Mouse (Mus musculus) forebrain, embryonic 12.5 days (tissue): Measurements from ENCODE around the gene Hes6. TPM values are rescaled to one million over a fixed set of nuclear protein-coding genes. Genes with fewer than 3 reads are reported as not detected.

Experiments
- ATAC-seq: fragments of 200-750 bp; cut with Nextera tagmentation; 2 replicates; pipeline ENCODE4 v1.8.0; 2017; ENCODE audit warnings: moderate TSS enrichment; ENCODE audit not compliant: low FRiP score
- H3K27ac ChIP-seq: fragments of 300-500 bp; sonication (generic); 2 replicates; pipeline ENCODE4 v1.5.1; 2016; ENCODE audit warnings: mild to moderate bottlenecking
- H3K27me3 ChIP-seq: fragments of 300-500 bp; sonication (generic); 2 replicates; pipeline ENCODE4 v1.6.1; 2016; ENCODE audit warnings: mild to moderate bottlenecking
- H3K36me3 ChIP-seq: fragments of 300-500 bp; sonication (generic); replicated peaks from 2 replicates; pipeline ENCODE4 v1.6.1; 2016; ENCODE audit warnings: mild to moderate bottlenecking
- H3K4me1 ChIP-seq: fragments of 300-500 bp; sonication (generic); 2 replicates; pipeline ENCODE4 v1.6.1; 2016
- H3K4me2 ChIP-seq: fragments of 300-500 bp; sonication (generic); 2 replicates; pipeline ENCODE4 v1.6.1; 2016; ENCODE audit warnings: mild to moderate bottlenecking, moderate library complexity
- H3K4me3 ChIP-seq: fragments of 300-500 bp; sonication (generic); replicated peaks from 2 replicates; pipeline ENCODE4 v1.5.1; 2016; ENCODE audit warnings: mild to moderate bottlenecking
- H3K9ac ChIP-seq: fragments of 300-500 bp; sonication (generic); 2 replicates; pipeline ENCODE4 v1.6.1; 2016; ENCODE audit warnings: mild to moderate bottlenecking
- H3K9me3 ChIP-seq: fragments of 300-500 bp; sonication (generic); 2 replicates; pipeline ENCODE4 v1.6.1; 2016
- WGBS: fragments of 180-500 bp; shearing (Covaris S2); methylation state at CpG from one replicate; pipeline ENCODE4 v1.1.7; 2016; 5-methylcytosine and 5-hydroxymethylcytosine counted together
- polyA plus RNA-seq: library from polyadenylated mRNA; unstranded; fragments of >200 nt; fragmentation: Nextera tagmentation; extraction: Ambion mirVana; gene quantifications from 2 replicates; pipeline ENCODE4 v1.2.1, GENCODE M21; 2016

Hes6 gene
- polyA plus RNA-seq, result 295 and 297 TPM in 2 replicates

DNA sequence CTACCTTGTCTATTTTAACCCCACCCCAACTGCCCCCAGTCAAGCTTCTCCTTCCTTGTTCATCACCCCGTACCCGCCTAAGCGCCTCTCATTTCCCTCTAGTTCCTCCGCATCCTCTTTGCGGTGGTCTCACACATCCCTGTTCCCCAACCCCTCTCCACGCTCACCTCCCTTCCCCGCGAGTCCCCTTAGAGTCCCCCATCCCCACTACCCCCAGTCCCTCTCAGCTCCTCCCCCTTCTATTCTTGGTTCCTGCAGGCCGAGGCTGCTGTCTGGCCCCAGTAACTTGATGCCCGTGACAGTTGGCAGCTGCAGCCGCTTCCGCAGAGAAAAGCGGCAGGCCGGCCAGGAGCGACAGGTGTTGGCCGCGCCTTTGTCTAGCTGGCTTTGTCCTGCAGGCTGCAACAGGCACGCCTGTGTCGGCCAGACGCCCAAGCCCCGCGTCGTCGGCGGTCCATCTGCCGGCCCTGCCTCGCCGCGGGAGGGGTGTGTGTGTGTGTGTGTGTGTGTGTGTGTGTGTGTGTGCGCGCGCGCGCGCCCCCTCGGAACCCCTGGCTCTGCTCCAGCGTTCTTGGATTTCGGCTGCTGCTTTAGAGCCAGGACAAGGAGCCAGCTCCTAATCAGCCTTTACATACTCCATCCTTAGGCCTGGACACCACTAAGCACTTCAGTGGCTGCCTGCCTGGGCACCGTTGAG is at the start of gene Hes6:
Gene Hes6, minus strand, starts transcription at position 141 of the 697 bp plus-strand sequence.
- peak; percentile 73 for ATAC-seq
- Histone ChIP-seq H3K9ac (peak within 1 kb of the TSS; percentile 76), H3K4me1 (peaks cover 55% of the 10 kb centered on the region), H3K27me3 (no peaks in the 10 kb centered on the region), H3K4me3 (peak within 1 kb of the TSS; percentile 79), H3K4me2 (peak within 1 kb of the TSS; percentile 69), H3K36me3 (peaks cover 7% of the 10 kb centered on the region; the same call in 1 of the 2 replicates), H3K27ac (peak within 1 kb of the TSS; percentile 95), H3K9me3 (no peaks in the 10 kb centered on the region)
- under 1% methylated on average over 32 of the region's 39 CpGs for WGBS

DNA sequence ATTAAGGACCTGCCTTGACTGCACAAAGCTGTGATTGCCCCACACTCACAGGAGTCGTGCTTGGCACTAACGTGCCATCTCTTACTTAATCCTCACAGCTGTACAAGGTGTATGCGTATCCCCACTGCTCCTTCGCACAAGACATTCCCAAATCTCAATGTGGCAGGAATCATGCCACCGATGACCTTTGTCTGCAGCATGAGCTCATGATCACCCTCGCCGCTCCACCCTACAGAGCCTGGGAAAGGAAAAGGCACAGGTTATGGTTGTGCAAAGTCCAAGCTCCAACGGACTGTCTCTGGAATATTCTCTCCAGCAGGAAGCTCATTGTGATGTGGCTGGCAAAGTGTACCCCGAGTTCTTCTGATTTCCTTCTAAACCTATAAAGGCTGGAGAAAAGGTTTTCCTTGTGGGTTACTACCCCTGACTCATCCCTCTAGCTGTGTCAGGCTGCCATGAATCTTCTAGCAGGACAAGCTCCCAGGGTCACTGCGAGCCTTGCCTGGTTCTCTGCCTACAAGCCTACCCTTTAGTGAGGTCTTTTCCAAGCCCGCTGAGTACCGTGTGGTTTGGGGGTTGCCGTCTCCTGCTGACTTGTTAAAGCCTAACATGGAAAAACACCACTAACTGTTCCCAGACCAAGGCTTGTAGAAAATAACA is 49.6 kb upstream of the Hes6 start:
- WGBS, result 89% methylated on average over 13 of the region's 13 CpGs
- Histone ChIP-seq H3K9ac (no peak overlapping the region), H3K27ac (no peak overlapping the region), H3K27me3 (peaks cover 7% of the 10 kb centered on the region; the same call in 1 of the 2 replicates), H3K9me3 (no peaks in the 10 kb centered on the region), H3K4me2 (no peak overlapping the region), H3K36me3 (no peaks in the 10 kb centered on the region), H3K4me3 (no peak overlapping the region), H3K4me1 (peaks cover 22% of the 10 kb centered on the region)
- no peak for ATAC-seq

DNA sequence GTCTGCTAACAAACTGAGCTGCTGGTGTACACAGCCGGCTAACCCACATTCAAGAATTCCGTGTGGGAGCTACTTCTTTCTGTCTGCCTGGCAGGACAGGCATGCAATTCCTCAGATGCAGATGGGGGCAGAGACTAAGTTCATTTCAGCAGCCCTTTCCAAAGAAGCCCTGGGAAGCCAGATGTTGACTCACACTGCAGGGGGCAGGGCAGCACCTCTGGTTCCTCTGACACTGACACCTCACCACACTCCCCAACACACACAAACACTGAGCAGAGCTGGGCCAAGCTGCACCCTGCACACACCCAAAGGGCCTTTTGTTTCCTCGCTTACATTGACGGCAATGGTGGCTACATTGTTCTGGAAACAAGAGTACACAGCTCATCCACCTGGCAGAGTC is 46.7 kb upstream of the Hes6 start:
- H3K36me3 ChIP-seq, result no peaks in the 10 kb centered on the region
- H3K9me3 ChIP-seq, result no peaks in the 10 kb centered on the region
- H3K9ac ChIP-seq, result no peak overlapping the region
- peaks cover 18% of the 10 kb centered on the region for H3K27me3 ChIP-seq
- no peak overlapping the region for H3K4me2 ChIP-seq
- WGBS, result 46% methylated on average over 4 of the region's 4 CpGs
- ATAC-seq, result no peak
- H3K27ac ChIP-seq, result no peak overlapping the region
- peaks cover 41% of the 10 kb centered on the region for H3K4me1 ChIP-seq
- H3K4me3 ChIP-seq, result no peak overlapping the region

DNA sequence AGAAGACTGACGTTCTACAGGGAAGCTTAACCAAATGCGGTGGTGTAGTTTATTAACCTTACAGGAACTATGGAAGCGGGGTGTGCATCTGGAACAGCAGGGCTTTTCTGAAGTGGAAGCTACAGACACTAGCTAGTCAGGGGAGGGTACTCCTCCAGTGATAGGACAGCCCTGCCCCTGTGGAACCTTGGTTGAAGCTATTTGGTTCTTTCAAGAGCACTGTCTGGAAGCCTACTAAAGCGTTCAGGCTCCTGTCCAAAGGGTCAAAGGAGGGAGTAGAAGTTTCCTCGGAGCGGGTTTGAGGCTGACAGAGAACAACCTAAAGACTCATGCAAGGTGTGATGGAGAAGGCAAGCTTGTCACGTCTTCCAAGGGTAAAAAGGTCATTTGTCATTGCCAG is 46.2 kb upstream of the Hes6 start:
- H3K4me2 ChIP-seq, result peak overlapping the region; percentile 73
- H3K27ac ChIP-seq, result no peak overlapping the region
- peak overlapping the region; percentile 53; the same call in 1 of the 2 replicates for H3K9ac ChIP-seq
- peaks cover 42% of the 10 kb centered on the region for H3K4me1 ChIP-seq
- ATAC-seq, result no peak
- H3K9me3 ChIP-seq, result no peaks in the 10 kb centered on the region
- no peaks in the 10 kb centered on the region for H3K36me3 ChIP-seq
- 51% methylated on average over 7 of the region's 7 CpGs for WGBS
- peaks cover 18% of the 10 kb centered on the region for H3K27me3 ChIP-seq
- H3K4me3 ChIP-seq, result peak overlapping the region; percentile 72

DNA sequence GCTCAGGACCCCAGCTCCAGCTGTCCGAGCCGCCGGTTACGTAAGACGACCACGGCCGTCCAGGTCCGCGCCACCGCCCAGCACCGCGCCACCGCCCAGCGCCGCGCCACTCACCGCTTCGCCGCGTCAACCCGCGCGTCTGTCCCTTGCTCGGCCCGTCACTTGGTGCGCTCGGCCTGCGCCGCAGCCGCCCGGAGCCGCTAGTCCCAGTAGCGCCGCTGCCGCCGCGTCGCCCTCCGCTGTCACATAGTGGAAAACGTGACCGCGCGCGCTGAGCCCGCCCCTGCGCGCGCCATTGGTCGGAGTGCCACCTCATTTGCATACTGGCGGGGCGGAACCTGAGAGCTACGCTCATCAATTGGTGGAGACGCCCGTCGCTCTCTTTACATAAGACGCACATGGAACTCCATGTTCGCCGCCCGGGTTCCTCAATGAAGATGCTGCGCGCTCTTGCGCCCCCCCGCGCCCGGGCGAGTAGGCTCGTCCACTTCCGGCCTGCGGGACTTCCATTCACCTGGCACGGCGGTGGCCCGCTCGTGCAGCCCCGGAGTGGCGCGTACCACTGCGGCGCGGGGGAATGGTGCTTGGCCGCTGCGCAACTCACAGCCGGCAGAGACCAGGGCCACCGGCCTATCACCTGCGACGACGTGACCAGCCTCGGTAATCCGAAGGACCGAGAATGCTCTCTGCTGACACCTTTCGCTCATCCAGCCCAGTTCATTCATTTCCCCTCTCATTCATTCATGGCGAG is 45.4 kb upstream of the Hes6 start, which contains the start of gene Per2:
Gene Per2, minus strand, starts transcription at position 266 of the 751 bp plus-strand sequence.
- Histone ChIP-seq H3K4me1 (peaks cover 37% of the 10 kb centered on the region), H3K9me3 (no peaks in the 10 kb centered on the region), H3K36me3 (no peaks in the 10 kb centered on the region), H3K9ac (peak within 1 kb of the TSS; percentile 53), H3K4me2 (peak within 1 kb of the TSS; percentile 73), H3K4me3 (peak within 1 kb of the TSS; percentile 72), H3K27ac (peak within 1 kb of the TSS; percentile 44), H3K27me3 (peaks cover 18% of the 10 kb centered on the region)
- under 1% methylated on average over 91 of the region's 91 CpGs for WGBS
- ATAC-seq, result peak; percentile 99

DNA sequence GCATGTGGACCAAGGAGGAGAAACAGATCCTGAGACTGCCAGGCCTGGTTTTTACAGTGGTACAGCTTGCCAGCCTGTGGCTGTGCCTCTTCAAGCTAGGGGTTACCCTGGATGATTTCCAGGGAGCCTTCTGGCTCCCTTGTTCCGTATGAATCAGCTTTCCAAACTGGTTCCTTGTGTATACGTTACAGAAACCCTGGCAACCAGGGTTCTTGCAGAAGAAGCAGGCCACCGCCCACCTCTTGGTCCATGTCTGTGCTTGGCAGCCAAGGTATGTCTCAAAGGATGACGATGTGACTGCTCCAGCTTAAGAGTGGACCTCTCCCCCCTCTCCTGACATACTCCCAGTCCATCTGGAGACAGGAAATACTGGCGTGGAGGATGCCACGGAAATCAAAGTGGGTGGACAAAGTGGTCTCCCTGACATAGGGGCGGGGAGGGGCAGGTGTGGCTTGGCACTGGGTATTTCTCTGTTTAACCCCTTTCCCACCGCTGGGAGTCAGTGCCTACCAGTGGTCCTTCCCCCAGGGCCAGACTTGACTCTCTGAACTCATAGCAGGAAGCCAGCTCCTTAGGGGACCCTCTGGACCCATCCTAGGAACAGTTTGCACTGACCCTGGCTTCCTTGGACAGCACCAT is 44.5 kb upstream of the Hes6 start:
- peaks cover 36% of the 10 kb centered on the region for H3K4me1 ChIP-seq

DNA sequence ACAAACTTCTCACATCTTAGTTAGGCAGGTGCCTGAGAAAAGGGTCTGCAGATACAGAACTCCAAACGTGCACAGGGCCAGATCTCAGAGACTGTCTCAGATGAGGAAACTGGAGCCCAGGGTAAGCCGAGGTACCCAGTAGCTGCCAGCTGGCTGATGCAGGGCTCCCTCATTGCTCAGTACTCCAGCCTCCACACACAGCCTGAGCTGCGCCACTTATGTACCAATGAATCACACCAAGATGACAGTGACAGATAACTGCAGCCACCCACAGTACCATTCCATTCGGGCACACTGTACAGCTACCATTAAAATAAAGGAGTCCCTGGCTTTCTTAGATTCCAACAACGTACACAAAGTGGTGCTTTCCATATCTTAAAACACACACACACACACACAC is 43.9 kb upstream of the Hes6 start:
- Histone ChIP-seq H3K4me1 (peaks cover 36% of the 10 kb centered on the region), H3K9ac (no peak overlapping the region), H3K4me2 (0 out of 2 replicates have a peak overlapping the region, but pooled peaks have one; percentile 73)

More for the DNA sequence above, 44.5 kb upstream of the Hes6 start:
- no peaks in the 10 kb centered on the region for H3K36me3 ChIP-seq
- ATAC-seq, result peak; percentile 5; the same call in 1 of the 2 replicates
- peak overlapping the region; percentile 72 for H3K4me3 ChIP-seq
- no peaks in the 10 kb centered on the region for H3K9me3 ChIP-seq
- H3K27ac ChIP-seq, result no peak overlapping the region
- H3K27me3 ChIP-seq, result peaks cover 18% of the 10 kb centered on the region
- WGBS, result 25% methylated on average over 8 of the region's 8 CpGs
- H3K9ac ChIP-seq, result peak overlapping the region; percentile 49; the same call in 1 of the 2 replicates
- H3K4me2 ChIP-seq, result peak overlapping the region; percentile 73

DNA sequence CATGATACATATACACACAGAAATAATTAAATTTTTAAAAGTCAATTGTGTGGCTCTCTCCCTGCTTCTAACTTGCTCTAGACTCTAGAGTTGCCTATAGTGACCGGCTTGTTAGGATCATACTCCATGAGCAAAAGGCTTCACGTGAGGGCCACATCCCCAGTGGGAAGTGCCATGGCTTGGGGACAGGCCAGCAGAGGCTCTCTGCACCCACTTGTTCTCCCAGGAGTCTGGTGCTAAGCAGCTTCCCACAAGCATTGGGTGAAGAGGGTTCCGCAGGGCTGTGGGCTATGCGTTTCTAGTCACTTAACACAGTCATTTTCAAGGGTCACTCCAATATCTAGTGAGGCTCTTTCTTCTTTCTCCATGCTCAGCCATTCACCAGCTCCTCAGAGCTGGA is 43.3 kb upstream of the Hes6 start:
- peaks cover 36% of the 10 kb centered on the region for H3K4me1 ChIP-seq
- no peaks in the 10 kb centered on the region for H3K36me3 ChIP-seq
- H3K9ac ChIP-seq, result no peak overlapping the region
- WGBS, result 95% methylated on average over 4 of the region's 4 CpGs
- no peak for ATAC-seq
- no peak overlapping the region for H3K4me3 ChIP-seq
- no peak overlapping the region for H3K27ac ChIP-seq
- H3K27me3 ChIP-seq, result peaks cover 18% of the 10 kb centered on the region
- H3K4me2 ChIP-seq, result no peak overlapping the region
- no peaks in the 10 kb centered on the region for H3K9me3 ChIP-seq

More for the DNA sequence above, 43.9 kb upstream of the Hes6 start:
- peaks cover 18% of the 10 kb centered on the region for H3K27me3 ChIP-seq
- H3K36me3 ChIP-seq, result no peaks in the 10 kb centered on the region
- no peak for ATAC-seq
- no peak overlapping the region for H3K4me3 ChIP-seq
- H3K27ac ChIP-seq, result no peak overlapping the region
- H3K9me3 ChIP-seq, result no peaks in the 10 kb centered on the region
- 87% methylated on average over 5 of the region's 5 CpGs for WGBS

DNA sequence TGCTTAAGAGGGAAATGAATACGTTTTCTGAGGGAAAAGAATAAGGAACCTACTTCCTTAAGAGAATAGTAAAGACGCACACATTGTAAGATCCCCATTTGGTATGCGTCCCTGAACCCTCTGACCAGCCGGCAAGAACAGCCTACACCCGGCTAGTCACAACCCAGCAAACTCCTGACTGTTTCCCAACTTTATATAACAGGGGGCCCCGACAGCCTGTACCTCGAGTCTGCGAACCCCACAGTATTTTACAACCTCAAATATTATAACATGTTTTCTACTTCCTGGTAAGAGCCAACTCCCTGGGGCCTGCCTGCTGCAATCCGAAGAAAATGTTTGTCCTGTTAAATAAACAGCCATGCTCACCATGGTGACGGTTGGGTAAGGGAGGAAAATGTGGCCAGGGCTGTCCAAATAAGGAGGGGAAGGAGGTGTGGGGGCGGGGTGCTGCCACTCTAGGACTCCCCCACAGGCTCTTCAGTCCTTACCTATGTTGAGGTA is 42.5 kb upstream of the Hes6 start:
- Histone ChIP-seq H3K36me3 (no peaks in the 10 kb centered on the region), H3K27me3 (peaks cover 18% of the 10 kb centered on the region), H3K4me2 (0 out of 2 replicates have a peak overlapping the region, but pooled peaks have one; percentile 10), H3K4me3 (no peak overlapping the region), H3K27ac (no peak overlapping the region), H3K9me3 (no peaks in the 10 kb centered on the region), H3K4me1 (peaks cover 36% of the 10 kb centered on the region), H3K9ac (peak overlapping the region; percentile 5; the same call in 1 of the 2 replicates)
- WGBS, result 48% methylated on average over 11 of the region's 11 CpGs
- no peak for ATAC-seq

DNA sequence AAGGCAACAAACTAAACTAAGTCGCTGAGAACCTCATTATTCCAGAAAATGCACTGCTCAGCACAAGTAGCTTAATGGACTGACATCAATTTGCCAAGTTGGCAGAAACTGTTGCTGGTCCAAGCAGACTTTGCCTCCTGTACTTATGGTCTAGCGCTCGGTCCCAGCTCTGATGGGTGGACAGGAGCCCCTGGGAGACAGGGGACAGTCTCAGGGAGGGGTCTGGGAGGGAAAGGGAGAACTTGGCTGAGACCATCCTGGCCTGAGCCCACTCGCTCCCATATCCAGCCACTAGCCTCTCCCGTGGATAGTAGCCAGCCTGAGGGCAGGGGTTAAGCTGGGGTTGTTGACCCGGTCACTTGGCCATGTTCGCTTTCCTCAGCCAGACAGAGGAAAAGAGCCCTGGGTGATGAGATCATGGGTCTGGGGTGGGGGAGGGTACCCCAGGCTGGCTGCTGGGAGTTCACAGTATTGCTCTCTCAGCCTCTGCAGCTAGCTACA is 41.9 kb upstream of the Hes6 start:
- peaks cover 17% of the 10 kb centered on the region for H3K27me3 ChIP-seq
- 0 out of 2 replicates have a peak overlapping the region, but pooled peaks have one; percentile 5 for H3K27ac ChIP-seq
- no peaks in the 10 kb centered on the region for H3K36me3 ChIP-seq
- 55% methylated on average over 7 of the region's 7 CpGs for WGBS
- H3K4me3 ChIP-seq, result no peak overlapping the region
- H3K4me2 ChIP-seq, result 0 out of 2 replicates have a peak overlapping the region, but pooled peaks have one; percentile 10
- H3K9me3 ChIP-seq, result no peaks in the 10 kb centered on the region
- no peak overlapping the region for H3K9ac ChIP-seq
- peaks cover 36% of the 10 kb centered on the region for H3K4me1 ChIP-seq
- no peak for ATAC-seq

DNA sequence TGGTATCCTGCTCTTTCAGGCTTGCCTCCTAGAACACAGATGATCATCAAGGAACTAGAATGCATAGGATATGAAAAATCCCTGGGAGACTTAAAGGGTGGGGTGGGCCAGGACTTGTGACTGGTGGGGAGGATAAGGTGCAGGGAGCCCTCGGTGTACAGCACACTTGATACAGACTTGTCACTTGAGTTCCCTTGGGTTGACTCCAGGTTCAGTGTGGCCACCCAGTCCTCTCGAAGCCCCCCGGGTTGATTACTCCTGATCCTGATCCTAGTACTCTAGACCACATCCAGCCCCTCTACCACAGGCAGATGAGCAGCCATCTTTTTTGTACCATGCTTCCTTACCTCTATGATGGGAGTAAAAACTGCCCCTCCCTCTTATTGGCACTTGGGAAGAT is 41.1 kb upstream of the Hes6 start:
- no peaks in the 10 kb centered on the region for H3K9me3 ChIP-seq
- ATAC-seq, result no peak
- no peak overlapping the region for H3K4me3 ChIP-seq
- H3K27me3 ChIP-seq, result peaks cover 11% of the 10 kb centered on the region
- 100% methylated on average over 3 of the region's 3 CpGs for WGBS
- H3K4me1 ChIP-seq, result peaks cover 30% of the 10 kb centered on the region
- no peak overlapping the region for H3K9ac ChIP-seq
- no peak overlapping the region for H3K4me2 ChIP-seq
- no peaks in the 10 kb centered on the region for H3K36me3 ChIP-seq
- H3K27ac ChIP-seq, result no peak overlapping the region
